Mouse (Mus musculus): ENCODE data around the gene St3gal3. TPM values are rescaled to one million over a fixed set of nuclear protein-coding genes. Genes with fewer than 3 reads are reported as not detected.
A peak's percentile ranks its signal among the peaks of the same experiment; 100 is the strongest.

Gene St3gal3
- polyA plus RNA-seq, 1 experiment from 2014 or later = 10.9 TPM

DNA sequence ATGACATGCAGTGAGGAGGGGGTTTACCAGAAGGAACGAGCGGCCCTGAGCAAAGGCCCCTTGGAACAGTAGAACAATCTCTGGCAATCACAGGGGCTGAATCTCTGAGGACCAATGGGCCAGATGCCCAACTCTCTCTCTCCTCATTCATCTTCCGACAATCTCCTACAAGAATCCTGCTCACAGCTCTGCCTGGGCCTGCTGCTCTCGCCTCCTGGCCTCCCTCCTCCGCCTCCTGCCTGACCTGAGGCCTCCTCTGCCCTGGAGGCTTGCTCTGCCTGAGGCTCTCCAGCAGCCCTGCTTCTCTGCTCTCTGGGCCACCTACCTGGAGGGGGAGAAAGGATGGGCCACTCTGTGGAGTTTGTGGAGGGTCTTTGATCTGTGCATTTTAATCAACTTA is 97.3 kb downstream of the St3gal3 start:
- Histone ChIP-seq H3K27me3 (no peaks in the 10 kb centered on the region), H3K4me3 (no peak overlapping the region), H3K9me3 (replicated peaks) (no peaks in the 10 kb centered on the region), H3K36me3 (no peaks in the 10 kb centered on the region), H3K4me2 (replicated peaks) (no peak overlapping the region), H3K27ac (peak overlapping the region; percentile 36; the same call in 1 of the 2 replicates), H3K9ac (no peak overlapping the region), H3K4me1 (peaks cover 21% of the 10 kb centered on the region)
- 35% methylated on average over 5 of the region's 5 CpGs for WGBS
- no peak for ATAC-seq (ENCODE audit: low FRiP score)

DNA sequence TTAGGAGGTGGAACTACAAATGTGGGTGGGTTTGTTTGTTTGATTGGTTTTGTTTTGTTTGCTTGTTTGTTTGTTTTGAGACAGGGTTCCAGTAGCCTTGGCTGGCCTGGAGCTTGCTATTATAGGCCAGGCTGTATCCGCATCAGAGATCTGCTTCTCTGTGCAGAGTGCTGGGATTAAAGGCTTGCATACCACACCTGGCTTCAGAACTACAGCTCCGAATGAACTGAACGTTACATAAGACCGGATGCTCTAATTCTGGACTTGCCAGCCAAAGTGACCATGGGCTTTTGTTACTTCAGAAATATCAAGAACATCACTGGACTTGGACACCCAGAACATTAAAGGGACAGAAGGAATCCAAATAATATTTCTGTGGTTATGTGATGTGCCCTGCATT is 98.2 kb downstream of the St3gal3 start:
- Histone ChIP-seq H3K9me3 (replicated peaks) (no peaks in the 10 kb centered on the region), H3K4me1 (peaks cover 21% of the 10 kb centered on the region), H3K4me2 (replicated peaks) (no peak overlapping the region), H3K27me3 (no peaks in the 10 kb centered on the region), H3K36me3 (no peaks in the 10 kb centered on the region), H3K27ac (no peak overlapping the region), H3K4me3 (no peak overlapping the region), H3K9ac (no peak overlapping the region)
- WGBS = 96% methylated on average over 4 of the region's 4 CpGs
- no peak for ATAC-seq (ENCODE audit: low FRiP score)

DNA sequence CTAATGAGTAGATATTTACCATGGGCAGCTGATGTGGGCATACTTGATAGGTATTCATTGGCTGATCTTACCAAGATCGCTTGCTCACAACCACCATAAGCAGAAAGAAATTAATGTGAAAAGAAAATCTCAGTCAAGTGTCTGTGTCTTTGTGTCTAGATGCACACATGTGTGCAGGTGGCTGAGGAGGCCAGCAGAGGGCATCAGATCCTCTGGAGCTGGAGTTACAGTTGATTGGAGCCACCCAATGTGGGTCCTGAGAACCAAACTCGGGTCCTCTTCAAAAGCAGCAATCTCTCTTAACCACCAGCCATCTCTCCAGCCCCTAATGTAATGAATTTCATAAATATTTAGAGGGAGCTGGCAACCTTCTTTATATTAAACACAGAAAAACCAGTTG is 99.6 kb downstream of the St3gal3 start:
- Histone ChIP-seq H3K4me2 (replicated peaks) (no peak overlapping the region), H3K36me3 (no peaks in the 10 kb centered on the region), H3K9ac (no peak overlapping the region), H3K27ac (no peak overlapping the region), H3K4me3 (no peak overlapping the region), H3K9me3 (replicated peaks) (no peaks in the 10 kb centered on the region), H3K4me1 (peaks cover 17% of the 10 kb centered on the region), H3K27me3 (no peaks in the 10 kb centered on the region)
- WGBS = 94% methylated on average over 2 of the region's 2 CpGs
- no peak for ATAC-seq (ENCODE audit: low FRiP score)

DNA sequence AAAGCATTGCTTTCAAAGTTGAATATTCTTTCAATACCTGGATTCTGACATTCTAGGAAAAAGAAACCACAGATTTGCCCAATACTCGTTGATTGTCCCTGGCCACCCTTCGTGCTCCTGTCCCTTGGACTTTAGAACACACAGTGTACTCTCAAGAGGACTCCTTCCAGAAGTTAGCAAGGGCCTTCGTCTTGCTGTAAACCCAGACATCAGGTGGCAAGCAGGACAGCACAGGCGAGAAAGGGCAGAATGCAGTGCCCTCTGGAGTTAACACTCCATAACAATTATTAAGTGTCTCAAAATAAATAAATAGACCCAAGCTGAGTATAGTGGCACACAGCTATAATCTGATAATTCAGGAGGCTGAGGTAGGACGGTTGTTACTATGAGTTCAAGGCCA is 101.7 kb downstream of the St3gal3 start:
- H3K4me1 ChIP-seq = peaks cover 17% of the 10 kb centered on the region
- ATAC-seq (ENCODE audit: low FRiP score) = no peak
- no peaks in the 10 kb centered on the region for H3K36me3 ChIP-seq
- no peaks in the 10 kb centered on the region for H3K27me3 ChIP-seq
- no peak overlapping the region for H3K9ac ChIP-seq
- H3K9me3 ChIP-seq (replicated peaks) = no peaks in the 10 kb centered on the region
- no peak overlapping the region for H3K4me2 ChIP-seq (replicated peaks)
- no peak overlapping the region for H3K4me3 ChIP-seq
- no peak overlapping the region for H3K27ac ChIP-seq
- WGBS = 87% methylated on average over 5 of the region's 5 CpGs

DNA sequence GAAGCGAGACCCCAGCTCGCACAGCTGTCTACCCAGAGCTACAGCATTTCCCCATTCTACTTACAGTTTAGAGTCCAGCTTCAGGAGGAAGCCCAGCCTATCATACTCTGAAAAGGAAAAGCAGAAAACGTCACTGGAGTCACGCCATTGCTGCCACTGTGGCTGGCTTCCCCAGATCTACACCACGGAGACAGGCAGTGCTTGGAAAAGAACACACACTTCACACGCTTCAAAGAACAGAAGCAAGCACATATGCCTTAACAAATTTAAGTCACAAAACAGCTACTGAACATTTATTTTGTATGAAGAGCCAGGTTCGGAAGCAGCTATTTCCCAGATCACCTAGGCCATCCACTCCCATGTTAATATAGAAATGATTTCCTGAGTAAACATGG is 102.9 kb downstream of the St3gal3 start:
- H3K9me3 ChIP-seq (replicated peaks) = no peaks in the 10 kb centered on the region
- H3K36me3 ChIP-seq = no peaks in the 10 kb centered on the region
- 90% methylated on average over 7 of the region's 7 CpGs for WGBS
- H3K4me3 ChIP-seq = no peak overlapping the region
- H3K27ac ChIP-seq = no peak overlapping the region
- H3K4me2 ChIP-seq (replicated peaks) = no peak overlapping the region
- no peak for ATAC-seq (ENCODE audit: low FRiP score)
- H3K27me3 ChIP-seq = no peaks in the 10 kb centered on the region
- H3K9ac ChIP-seq = no peak overlapping the region
- peaks cover 6% of the 10 kb centered on the region for H3K4me1 ChIP-seq

DNA sequence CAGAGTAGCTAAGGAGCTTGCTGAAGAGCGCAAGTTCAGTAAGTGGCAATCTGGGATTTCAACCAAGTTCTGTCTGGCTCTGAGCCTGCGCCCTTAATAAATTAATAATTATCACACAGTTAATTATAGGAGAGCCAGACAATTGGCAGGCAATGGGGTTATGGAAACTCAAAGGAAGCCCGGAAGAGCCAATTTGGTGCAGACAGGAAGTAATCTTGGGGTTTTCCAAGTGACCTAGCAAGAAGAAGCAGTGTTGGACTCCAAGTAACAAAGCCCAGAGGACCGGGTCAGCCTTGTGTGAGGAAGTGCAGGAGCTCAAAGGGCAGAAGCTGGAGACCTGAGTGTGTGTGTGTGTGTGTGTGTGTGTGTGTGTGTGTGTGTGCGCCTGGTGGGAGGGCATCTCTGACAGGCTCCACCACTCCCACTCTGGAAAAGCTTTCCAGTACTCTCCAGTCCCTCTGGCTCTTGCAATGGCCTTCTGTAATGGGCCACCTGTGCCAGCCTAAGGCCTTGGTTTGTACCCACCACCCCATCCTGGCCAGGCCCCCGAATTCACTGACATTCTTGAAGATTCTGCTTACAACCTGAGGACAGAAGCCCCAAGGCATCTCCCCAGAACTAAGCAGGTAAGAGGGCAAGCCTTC is 103.5 kb downstream of the St3gal3 start:
- ATAC-seq (ENCODE audit: low FRiP score) = no peak
- H3K36me3 ChIP-seq = no peaks in the 10 kb centered on the region
- H3K27me3 ChIP-seq = no peaks in the 10 kb centered on the region
- H3K9me3 ChIP-seq (replicated peaks) = no peaks in the 10 kb centered on the region
- no peak overlapping the region for H3K27ac ChIP-seq
- peaks cover 6% of the 10 kb centered on the region; the same call in 1 of the 2 replicates for H3K4me1 ChIP-seq
- 83% methylated on average over 6 of the region's 6 CpGs for WGBS
- no peak overlapping the region for H3K4me3 ChIP-seq
- H3K9ac ChIP-seq = no peak overlapping the region
- H3K4me2 ChIP-seq (replicated peaks) = no peak overlapping the region

DNA sequence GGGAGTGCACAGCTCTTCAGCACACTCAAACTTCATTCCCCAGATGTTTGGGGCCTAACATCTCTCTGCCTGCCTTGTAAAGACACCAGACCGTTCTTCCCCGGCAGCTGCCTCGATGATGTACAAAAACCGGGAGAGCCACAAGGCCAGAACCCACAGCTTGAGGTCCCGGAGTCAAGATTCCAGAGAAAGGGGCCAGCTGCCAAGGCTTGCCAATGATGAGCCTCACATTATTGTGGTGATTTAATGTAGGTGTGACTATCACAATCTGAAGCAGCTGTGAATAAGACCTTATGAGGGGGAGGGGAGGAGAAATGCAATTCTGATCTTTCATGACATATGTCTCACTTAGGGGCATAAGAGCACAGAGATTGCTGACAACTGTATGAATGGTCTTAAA is 104.4 kb downstream of the St3gal3 start:
- Histone ChIP-seq H3K36me3 (no peaks in the 10 kb centered on the region), H3K4me2 (replicated peaks) (no peak overlapping the region), H3K27me3 (no peaks in the 10 kb centered on the region), H3K27ac (no peak overlapping the region), H3K4me3 (no peak overlapping the region), H3K4me1 (peaks cover 6% of the 10 kb centered on the region; the same call in 1 of the 2 replicates), H3K9ac (no peak overlapping the region), H3K9me3 (replicated peaks) (no peaks in the 10 kb centered on the region)
- no peak for ATAC-seq (ENCODE audit: low FRiP score)
- 61% methylated on average over 5 of the region's 5 CpGs for WGBS

DNA sequence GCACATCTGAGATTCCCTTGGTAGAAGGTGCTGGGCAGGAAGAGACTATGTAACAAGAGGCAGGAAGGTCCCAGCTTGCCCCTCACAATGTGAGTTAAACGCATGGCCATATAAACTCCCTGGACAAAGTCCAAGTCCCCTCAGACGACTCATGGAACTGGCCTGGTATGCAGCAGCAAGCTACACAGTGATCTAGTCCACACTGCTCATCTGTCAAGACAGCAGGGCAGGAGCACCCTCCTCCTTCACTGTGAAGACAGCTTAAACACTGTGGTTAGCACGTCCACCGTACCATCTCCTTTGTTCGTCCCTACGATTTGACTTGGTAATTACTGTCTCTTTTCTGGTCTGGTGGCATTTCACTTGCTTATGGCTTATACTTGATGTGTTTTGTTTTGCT is 104.8 kb downstream of the St3gal3 start:
- Histone ChIP-seq H3K4me2 (replicated peaks) (no peak overlapping the region), H3K36me3 (no peaks in the 10 kb centered on the region), H3K27ac (no peak overlapping the region), H3K4me3 (no peak overlapping the region), H3K9ac (no peak overlapping the region), H3K27me3 (no peaks in the 10 kb centered on the region), H3K4me1 (peaks cover 6% of the 10 kb centered on the region; the same call in 1 of the 2 replicates), H3K9me3 (replicated peaks) (no peaks in the 10 kb centered on the region)
- ATAC-seq (ENCODE audit: low FRiP score) = no peak
- WGBS = 42% methylated on average over 6 of the region's 6 CpGs

DNA sequence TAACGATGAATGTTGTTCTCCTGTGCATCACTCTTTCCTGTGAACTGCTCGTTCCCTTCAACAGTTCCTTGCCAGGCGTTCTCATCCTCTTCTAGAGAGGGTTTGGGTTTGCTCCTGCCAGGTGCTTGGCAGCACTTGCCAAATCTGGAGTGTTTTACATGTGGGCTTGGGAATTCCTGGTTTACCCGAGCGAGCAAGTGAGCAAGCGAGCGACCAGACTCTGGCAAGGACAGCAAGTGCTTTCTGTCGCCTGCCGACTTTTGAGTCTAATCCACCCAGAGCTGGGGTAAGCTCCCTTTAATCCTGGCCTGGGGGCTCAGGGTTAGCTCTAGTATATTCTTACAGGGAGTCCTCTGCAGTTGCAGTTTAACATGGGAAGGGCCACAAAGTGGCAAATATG is 105.7 kb downstream of the St3gal3 start:
- Histone ChIP-seq H3K9ac (no peak overlapping the region), H3K9me3 (replicated peaks) (no peaks in the 10 kb centered on the region), H3K4me1 (peaks cover 6% of the 10 kb centered on the region; the same call in 1 of the 2 replicates), H3K36me3 (no peaks in the 10 kb centered on the region), H3K27ac (no peak overlapping the region), H3K27me3 (no peaks in the 10 kb centered on the region), H3K4me2 (replicated peaks) (no peak overlapping the region), H3K4me3 (no peak overlapping the region)
- 87% methylated on average over 9 of the region's 9 CpGs for WGBS
- no peak for ATAC-seq (ENCODE audit: low FRiP score)

DNA sequence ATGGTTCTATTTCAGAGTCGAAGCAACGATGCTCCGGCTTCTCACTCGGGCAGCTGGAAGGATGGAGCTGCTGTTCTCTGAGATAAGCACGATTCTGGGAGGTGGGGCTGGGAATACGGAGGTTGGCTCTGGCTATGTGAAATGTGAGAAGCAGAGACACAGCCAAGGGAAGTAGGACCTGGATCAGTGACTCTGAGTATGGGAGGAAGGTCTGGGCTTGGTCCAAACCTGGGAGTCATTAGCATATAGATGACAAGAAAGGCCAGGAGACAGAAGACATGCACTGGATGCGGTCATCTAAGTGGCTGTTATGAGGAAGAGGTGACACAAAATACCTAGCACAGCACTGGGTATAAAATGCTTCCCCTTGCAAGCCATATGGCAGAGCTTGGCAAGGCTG is 108.8 kb downstream of the St3gal3 start:
- Histone ChIP-seq H3K36me3 (no peaks in the 10 kb centered on the region), H3K27ac (no peak overlapping the region), H3K4me3 (no peak overlapping the region), H3K4me2 (replicated peaks) (no peak overlapping the region), H3K27me3 (no peaks in the 10 kb centered on the region), H3K4me1 (0 out of 2 replicates have a peak, but pooled peaks cover 4% of the 10 kb centered on the region), H3K9me3 (replicated peaks) (no peaks in the 10 kb centered on the region), H3K9ac (no peak overlapping the region)
- ATAC-seq (ENCODE audit: low FRiP score) = no peak
- WGBS = 85% methylated on average over 7 of the region's 7 CpGs

DNA sequence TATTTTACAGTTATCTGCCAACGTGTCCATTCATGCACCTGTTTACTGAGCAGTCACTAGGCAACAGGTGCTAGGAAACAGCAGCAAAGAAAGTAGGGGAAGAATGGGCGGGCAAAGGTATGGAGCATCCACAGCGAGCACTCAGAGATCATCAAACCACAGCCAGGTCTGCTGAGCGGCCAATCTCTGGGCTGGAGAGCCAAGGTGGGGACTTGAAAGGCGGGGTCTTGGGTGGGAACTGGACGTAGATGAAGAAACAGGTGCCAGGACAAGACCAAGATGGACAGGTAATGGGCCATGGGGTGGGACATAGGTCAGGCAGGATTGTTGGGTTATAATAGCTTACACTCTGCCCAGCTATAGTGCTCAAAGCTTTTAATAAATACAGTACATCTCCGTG is 109.3 kb downstream of the St3gal3 start:
- H3K9me3 ChIP-seq (replicated peaks) = no peaks in the 10 kb centered on the region
- H3K36me3 ChIP-seq = no peaks in the 10 kb centered on the region
- WGBS = 95% methylated on average over 7 of the region's 7 CpGs
- no peak overlapping the region for H3K4me2 ChIP-seq (replicated peaks)
- ATAC-seq (ENCODE audit: low FRiP score) = no peak
- H3K9ac ChIP-seq = no peak overlapping the region
- no peak overlapping the region for H3K4me3 ChIP-seq
- 0 out of 2 replicates have a peak, but pooled peaks cover 4% of the 10 kb centered on the region for H3K4me1 ChIP-seq
- H3K27ac ChIP-seq = no peak overlapping the region
- no peaks in the 10 kb centered on the region for H3K27me3 ChIP-seq

DNA sequence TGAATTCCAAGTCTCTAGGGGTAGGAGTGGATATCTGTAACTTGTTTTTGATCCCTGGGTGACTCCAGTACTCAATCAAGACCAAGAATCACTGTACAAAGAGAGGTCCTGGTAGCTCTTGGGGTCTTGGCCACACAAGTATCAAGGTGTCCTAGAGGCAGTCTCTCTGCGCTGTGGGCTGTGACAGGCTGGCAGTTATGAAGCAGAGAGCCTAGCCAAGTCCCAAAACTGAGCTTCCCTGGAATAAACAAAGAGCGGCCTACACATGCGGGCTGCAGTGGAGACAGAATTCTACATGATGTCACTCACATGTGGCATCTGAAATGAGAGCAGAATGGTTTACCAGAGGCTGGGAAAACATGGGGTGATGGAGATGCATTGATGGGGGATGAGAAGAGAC is 111.9 kb downstream of the St3gal3 start:
- 92% methylated on average over 3 of the region's 3 CpGs for WGBS
- Histone ChIP-seq H3K27me3 (no peaks in the 10 kb centered on the region), H3K4me2 (replicated peaks) (no peak overlapping the region), H3K4me1 (peaks cover 8% of the 10 kb centered on the region), H3K9ac (no peak overlapping the region), H3K27ac (no peak overlapping the region), H3K9me3 (replicated peaks) (no peaks in the 10 kb centered on the region), H3K4me3 (no peak overlapping the region), H3K36me3 (no peaks in the 10 kb centered on the region)
- ATAC-seq (ENCODE audit: low FRiP score) = no peak

DNA sequence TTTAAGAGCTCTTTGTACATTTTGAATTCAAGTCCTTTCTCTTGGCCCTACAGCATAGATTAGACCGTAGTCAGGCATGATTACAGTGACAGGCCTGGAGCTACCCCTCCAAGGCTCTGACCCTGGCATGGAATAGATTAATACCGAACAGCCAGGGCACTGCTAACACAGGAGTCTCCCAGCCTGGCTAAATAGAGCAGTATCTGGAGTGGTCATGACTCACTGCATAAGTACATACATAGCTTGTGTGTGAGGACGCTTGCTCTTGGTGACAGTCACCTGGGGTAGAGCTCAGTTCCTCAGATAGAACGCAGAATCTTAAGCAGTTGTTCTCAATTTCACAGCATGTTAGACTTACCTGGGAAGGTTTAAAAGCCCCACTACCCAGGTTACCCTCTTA is 112.3 kb downstream of the St3gal3 start:
- no peak overlapping the region for H3K27ac ChIP-seq
- no peaks in the 10 kb centered on the region for H3K27me3 ChIP-seq
- ATAC-seq (ENCODE audit: low FRiP score) = no peak
- 91% methylated on average over 4 of the region's 4 CpGs for WGBS
- peaks cover 9% of the 10 kb centered on the region for H3K4me1 ChIP-seq
- no peaks in the 10 kb centered on the region for H3K36me3 ChIP-seq
- no peak overlapping the region for H3K9ac ChIP-seq
- H3K4me3 ChIP-seq = no peak overlapping the region
- H3K9me3 ChIP-seq (replicated peaks) = no peaks in the 10 kb centered on the region
- no peak overlapping the region for H3K4me2 ChIP-seq (replicated peaks)

All from hindbrain, embryonic 12.5 days (tissue).